Mouse (Mus musculus) neural tube, embryonic 13.5 days (tissue): ENCODE data around the gene Brox. TPM values are rescaled to one million over a fixed set of nuclear protein-coding genes. Genes with fewer than 3 reads are reported as not detected.
A peak's percentile ranks its signal among the peaks of the same experiment; 100 is the strongest.

Experiments used
- ATAC-seq: fragments of 200-750 bp; cut with Nextera tagmentation; 2 replicates; pipeline ENCODE4 v1.8.0; 2017; ENCODE audit warnings: low read depth, mild to moderate bottlenecking, moderate TSS enrichment, moderate library complexity
- H3K27ac ChIP-seq: fragments of 300-500 bp; sonication (generic); replicated peaks from 2 replicates; pipeline ENCODE4 v1.5.1; 2015; ENCODE audit warnings: moderate library complexity, mild to moderate bottlenecking, inconsistent platforms
- H3K27me3 ChIP-seq: fragments of 300-500 bp; sonication (generic); 2 replicates; pipeline ENCODE4 v1.6.1; 2015; ENCODE audit warnings: mild to moderate bottlenecking, inconsistent platforms
- H3K36me3 ChIP-seq: fragments of 300-500 bp; sonication (generic); 2 replicates; pipeline ENCODE4 v1.6.1; 2015; ENCODE audit warnings: mild to moderate bottlenecking, inconsistent platforms
- H3K4me1 ChIP-seq: fragments of 300-500 bp; sonication (generic); replicated peaks from 2 replicates; pipeline ENCODE4 v1.6.1; 2015; ENCODE audit warnings: inconsistent platforms
- H3K4me2 ChIP-seq: fragments of 300-500 bp; sonication (generic); 2 replicates; pipeline ENCODE4 v1.6.1; 2015; ENCODE audit warnings: inconsistent platforms, mild to moderate bottlenecking, moderate library complexity
- H3K4me3 ChIP-seq: fragments of 300-500 bp; sonication (generic); 2 replicates; pipeline ENCODE4 v1.5.1; 2015; ENCODE audit warnings: mild to moderate bottlenecking, inconsistent platforms
- H3K9ac ChIP-seq: fragments of 300-500 bp; sonication (generic); 2 replicates; pipeline ENCODE4 v1.6.1; 2015; ENCODE audit warnings: moderate library complexity, mild to moderate bottlenecking, inconsistent platforms
- H3K9me3 ChIP-seq: fragments of 300-500 bp; sonication (generic); 2 replicates; pipeline ENCODE4 v1.6.1; 2016; ENCODE audit warnings: inconsistent platforms
- WGBS: fragments of 180-500 bp; shearing (Covaris S2); methylation state at CpG from one replicate; pipeline ENCODE4 v1.1.7; 2015; 5-methylcytosine and 5-hydroxymethylcytosine counted together
- polyA plus RNA-seq: library from polyadenylated mRNA; unstranded; fragments of >200 nt; fragmentation: Nextera tagmentation; extraction: Ambion mirVana; gene quantifications from 2 replicates; pipeline ENCODE4 v1.2.1, GENCODE M21; 2015

Brox gene
- polyA plus RNA-seq, 1 experiment from 2014 or later, result 100 TPM

DNA sequence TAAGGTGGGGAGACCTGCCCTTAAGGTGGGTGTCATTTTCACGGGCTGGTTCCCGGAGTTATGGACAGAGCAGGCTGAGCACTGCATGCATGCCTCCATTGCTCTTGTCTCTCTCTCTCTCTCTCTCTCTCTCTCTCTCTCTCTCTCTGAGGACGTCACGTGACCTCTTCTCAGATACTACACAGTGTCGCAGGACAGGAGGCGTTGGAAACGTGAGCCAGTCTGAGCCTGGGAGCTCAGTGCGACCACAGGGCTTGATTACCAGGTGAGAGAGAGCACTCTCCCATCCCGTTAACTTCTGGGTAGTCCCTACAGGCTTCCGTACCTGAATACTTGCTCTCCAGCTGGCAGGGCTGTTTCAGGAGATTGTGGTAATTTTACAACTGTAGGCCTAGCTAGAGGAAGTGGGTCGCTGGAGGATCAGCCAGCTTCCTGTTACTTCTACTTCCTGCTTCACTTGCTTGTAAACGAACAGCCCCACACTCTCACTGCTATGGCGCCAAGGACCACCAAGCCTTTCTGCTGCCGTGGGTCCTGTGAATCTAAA, 31.1 kb downstream of the Brox start:
- 75% methylated on average over 14 of the region's 14 CpGs for WGBS
- Histone ChIP-seq H3K4me3 (no peak overlapping the region), H3K27me3 (no peaks in the 10 kb centered on the region)

DNA sequence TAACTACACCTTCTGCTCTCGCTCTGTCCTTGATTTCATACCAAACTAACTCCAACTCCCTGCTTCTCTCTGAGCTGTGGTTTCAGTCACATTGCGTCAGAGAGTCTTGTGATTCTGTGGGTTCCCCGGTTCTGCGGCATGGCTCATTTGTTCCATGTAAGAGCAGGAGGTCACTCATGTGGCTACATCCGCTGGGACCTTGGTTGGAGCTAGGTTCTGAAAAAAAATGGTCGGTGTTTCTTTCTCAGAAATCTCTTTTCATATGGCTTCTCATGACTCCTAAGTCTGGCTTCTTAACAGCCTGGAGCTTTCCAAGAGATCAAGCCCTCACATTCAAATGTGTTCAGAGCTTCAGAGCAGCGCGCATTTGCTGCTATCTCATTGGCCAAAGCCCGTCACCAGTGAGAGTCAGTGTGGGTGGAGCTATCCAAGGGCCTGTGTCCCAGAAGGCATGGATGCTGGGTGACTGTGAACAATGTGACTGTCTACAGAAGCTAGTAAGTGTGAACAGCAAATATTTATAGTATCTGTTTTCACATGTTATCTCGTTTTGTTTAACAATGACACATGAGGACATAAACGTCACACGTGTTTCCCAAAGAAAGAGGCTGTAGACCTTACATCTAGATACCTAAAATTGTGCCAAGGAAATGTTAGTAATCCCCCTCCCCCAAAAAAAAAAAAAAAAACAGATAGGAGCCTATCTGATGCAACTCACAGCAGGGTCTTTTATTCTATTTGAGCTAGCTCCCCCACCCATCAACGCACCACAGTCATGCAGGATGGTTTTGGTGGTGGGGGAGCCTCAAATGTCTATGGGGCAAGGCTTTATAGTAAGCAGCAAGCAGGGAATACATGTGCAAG, 32.7 kb downstream of the Brox start:
- Histone ChIP-seq H3K9ac (no peak overlapping the region), H3K4me3 (no peak overlapping the region), H3K36me3 (no peaks in the 10 kb centered on the region), H3K9me3 (no peaks in the 10 kb centered on the region), H3K27ac (no peak overlapping the region), H3K4me1 (no peaks in the 10 kb centered on the region), H3K4me2 (no peak overlapping the region), H3K27me3 (no peaks in the 10 kb centered on the region)
- ATAC-seq, result no peak
- WGBS, result 82% methylated on average over 13 of the region's 13 CpGs

More for the DNA sequence above, 31.1 kb downstream of the Brox start:
- no peak for ATAC-seq
- no peak overlapping the region for H3K27ac ChIP-seq
- no peaks in the 10 kb centered on the region for H3K4me1 ChIP-seq
- H3K9ac ChIP-seq, result no peak overlapping the region
- no peak overlapping the region for H3K4me2 ChIP-seq
- H3K9me3 ChIP-seq, result no peaks in the 10 kb centered on the region
- no peaks in the 10 kb centered on the region for H3K36me3 ChIP-seq

DNA sequence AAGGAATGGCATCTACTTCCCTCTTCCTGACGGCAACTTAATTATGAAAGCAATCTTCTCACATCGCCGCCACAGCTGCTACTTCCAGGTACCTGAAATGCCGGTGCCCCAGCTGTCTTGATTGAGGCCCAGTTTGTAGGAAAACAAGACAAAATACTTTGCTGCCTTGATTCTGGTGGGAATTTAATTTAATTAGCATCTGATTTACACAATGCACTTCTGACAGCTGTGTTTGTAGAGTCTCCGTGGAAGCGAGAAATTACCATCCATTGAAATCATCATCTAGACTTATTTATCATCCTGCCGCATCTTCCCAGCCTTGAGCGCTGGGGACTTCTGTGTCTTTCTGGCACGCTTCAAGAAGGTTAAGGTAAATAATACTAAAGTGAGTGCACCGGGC, 44.5 kb downstream of the Brox start:
- 33% methylated on average over 10 of the region's 10 CpGs for WGBS
- Histone ChIP-seq H3K36me3 (no peaks in the 10 kb centered on the region), H3K9ac (0 out of 2 replicates have a peak overlapping the region, but pooled peaks have one; percentile 8), H3K27ac (0 out of 2 replicates have a peak overlapping the region, but pooled peaks have one; percentile 46), H3K4me3 (no peak overlapping the region), H3K27me3 (no peaks in the 10 kb centered on the region), H3K4me1 (peaks cover 16% of the 10 kb centered on the region), H3K9me3 (no peaks in the 10 kb centered on the region), H3K4me2 (no peak overlapping the region)
- ATAC-seq, result no peak

DNA sequence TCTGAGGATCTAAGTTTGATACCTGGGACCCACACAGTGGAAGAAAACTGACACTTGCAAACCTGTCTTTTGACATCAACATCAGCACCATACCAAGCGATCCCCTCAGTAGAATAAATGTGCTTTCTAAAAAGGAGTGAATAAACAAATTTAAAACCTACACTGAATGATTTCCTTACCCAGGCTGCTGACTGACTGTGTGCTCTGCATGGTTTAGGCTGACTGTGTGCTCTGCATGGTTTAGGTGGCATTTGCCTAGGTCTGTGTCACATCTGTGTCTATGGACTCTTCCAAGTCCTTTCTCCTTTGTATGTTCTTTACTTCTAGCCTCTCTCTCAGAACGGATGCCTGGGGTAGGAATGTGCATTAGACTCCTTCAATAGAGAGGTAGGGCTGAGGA, 45.3 kb downstream of the Brox start:
- ATAC-seq, result no peak
- H3K9ac ChIP-seq, result no peak overlapping the region
- 89% methylated on average over 2 of the region's 2 CpGs for WGBS
- H3K27ac ChIP-seq, result no peak overlapping the region
- H3K36me3 ChIP-seq, result no peaks in the 10 kb centered on the region
- H3K27me3 ChIP-seq, result no peaks in the 10 kb centered on the region
- peaks cover 16% of the 10 kb centered on the region for H3K4me1 ChIP-seq
- H3K4me2 ChIP-seq, result no peak overlapping the region
- no peak overlapping the region for H3K4me3 ChIP-seq
- no peaks in the 10 kb centered on the region for H3K9me3 ChIP-seq

DNA sequence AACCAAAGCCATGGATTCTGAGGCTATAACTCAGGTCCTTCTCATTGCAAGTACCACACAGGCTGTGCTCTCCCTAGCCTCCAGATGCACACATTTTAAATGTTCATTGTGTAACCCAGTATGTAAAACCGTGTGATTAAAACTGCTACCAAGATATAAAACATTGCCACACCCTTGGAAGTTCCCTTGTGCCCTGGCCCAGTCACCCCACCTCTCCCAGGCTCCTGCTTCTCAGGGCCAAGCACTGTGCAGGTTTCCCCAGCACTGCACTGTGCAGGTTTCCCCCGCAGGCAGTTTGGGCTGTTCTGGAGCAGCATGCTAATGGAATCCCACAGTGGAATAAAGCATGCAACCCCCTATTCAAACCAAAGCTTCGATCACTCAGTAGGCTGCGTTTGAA, 46.5 kb downstream of the Brox start:
- Histone ChIP-seq H3K9me3 (no peaks in the 10 kb centered on the region), H3K9ac (no peak overlapping the region), H3K27ac (no peak overlapping the region), H3K4me1 (peaks cover 16% of the 10 kb centered on the region), H3K27me3 (no peaks in the 10 kb centered on the region), H3K36me3 (no peaks in the 10 kb centered on the region), H3K4me3 (no peak overlapping the region), H3K4me2 (no peak overlapping the region)
- ATAC-seq, result no peak
- WGBS, result 62% methylated on average over 4 of the region's 4 CpGs

DNA sequence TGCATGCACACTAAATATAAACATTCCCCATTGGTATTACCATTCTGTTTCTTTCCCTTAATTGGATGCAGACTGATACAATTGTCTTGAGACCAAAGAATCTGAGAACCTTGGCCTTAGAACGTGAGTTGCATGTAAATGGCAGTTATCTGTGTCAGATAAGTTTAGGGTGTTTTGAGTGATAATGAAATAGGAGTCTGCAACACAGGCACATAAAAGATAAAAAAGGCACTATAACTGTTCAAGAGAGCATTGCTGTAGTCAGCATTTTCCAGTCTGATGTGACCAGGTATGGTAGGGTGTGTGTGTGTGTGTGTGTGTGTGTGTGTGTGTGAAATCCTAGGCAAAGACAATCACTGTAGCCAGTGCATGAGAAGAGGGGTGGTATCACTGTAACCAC, 48.9 kb downstream of the Brox start:
- WGBS, result 51% methylated on average over 1 of the region's 1 CpGs
- Histone ChIP-seq H3K27me3 (no peaks in the 10 kb centered on the region), H3K9me3 (peaks cover 5% of the 10 kb centered on the region; the same call in 1 of the 2 replicates), H3K4me2 (no peak overlapping the region), H3K4me1 (peaks cover 15% of the 10 kb centered on the region), H3K36me3 (no peaks in the 10 kb centered on the region), H3K9ac (no peak overlapping the region), H3K27ac (no peak overlapping the region), H3K4me3 (no peak overlapping the region)
- ATAC-seq, result no peak

DNA sequence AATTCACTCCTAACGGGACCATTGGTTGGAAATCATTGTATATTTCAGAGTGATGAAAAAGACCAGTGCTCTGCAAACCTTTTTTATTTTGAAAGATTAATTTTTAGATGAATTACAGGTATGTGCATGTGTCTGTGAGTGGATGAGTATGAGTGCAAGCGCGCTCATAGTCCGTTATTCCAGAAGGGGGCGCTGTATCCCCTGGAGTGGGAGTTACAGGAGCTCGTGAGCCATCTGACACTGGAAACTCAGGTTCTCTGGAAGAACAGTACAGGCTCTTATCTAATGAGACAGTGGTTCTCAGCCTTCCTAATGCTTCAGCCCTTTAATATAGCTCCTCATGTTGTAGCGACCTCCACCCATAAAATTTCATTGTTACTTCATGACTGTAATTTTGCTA, 53.8 kb downstream of the Brox start:
- Histone ChIP-seq H3K9ac (no peak overlapping the region), H3K36me3 (no peaks in the 10 kb centered on the region), H3K4me2 (no peak overlapping the region), H3K27ac (no peak overlapping the region), H3K4me3 (no peak overlapping the region), H3K4me1 (no peaks in the 10 kb centered on the region; the same call in 1 of the 2 replicates), H3K27me3 (no peaks in the 10 kb centered on the region), H3K9me3 (peaks cover 5% of the 10 kb centered on the region; the same call in 1 of the 2 replicates)
- ATAC-seq, result no peak
- WGBS, result 72% methylated on average over 7 of the region's 7 CpGs

DNA sequence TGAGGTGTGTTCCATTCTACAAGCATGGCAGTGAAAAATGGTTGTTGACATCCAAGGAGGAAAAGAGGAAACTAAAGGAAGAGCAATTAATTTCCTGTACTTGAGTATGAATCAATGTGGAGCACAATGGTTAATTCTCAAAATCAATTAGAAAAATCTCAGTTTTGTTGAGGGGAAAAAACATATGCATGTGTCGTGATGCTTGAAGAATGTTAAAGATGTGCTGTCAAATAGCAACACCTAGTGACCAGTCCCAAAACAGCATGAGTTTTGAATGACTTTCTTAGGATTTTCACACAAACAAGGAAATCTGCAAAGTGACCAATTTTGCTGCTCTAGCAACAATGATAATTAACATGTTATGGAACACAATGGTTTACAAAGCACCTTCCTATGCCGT, 59.2 kb downstream of the Brox start:
- H3K9me3 ChIP-seq, result no peaks in the 10 kb centered on the region
- no peak overlapping the region for H3K9ac ChIP-seq
- no peak overlapping the region for H3K27ac ChIP-seq
- ATAC-seq, result no peak
- no peaks in the 10 kb centered on the region for H3K27me3 ChIP-seq
- 29% methylated on average over 2 of the region's 2 CpGs for WGBS
- no peaks in the 10 kb centered on the region; the same call in 1 of the 2 replicates for H3K4me1 ChIP-seq
- H3K36me3 ChIP-seq, result no peaks in the 10 kb centered on the region
- H3K4me2 ChIP-seq, result no peak overlapping the region
- H3K4me3 ChIP-seq, result no peak overlapping the region

DNA sequence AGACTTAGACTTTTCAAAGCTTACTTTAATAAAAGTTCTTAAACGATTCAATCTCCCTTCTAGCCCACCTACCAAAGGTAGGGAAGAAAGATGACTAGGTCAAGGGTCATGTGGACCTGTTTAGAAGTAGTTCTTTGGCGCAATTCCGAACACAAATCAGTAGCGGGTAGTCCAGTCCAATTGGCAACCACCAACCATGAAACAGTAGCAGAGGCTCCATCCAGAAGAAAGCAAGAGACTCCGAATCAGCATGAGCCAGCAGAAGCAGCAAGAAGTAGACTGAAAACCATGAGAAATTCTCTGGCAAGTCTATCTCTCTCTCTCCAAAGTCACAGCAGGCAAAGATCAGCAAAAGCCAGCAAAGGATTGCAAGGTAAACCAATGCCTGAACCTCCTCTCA, 60.6 kb downstream of the Brox start:
- Histone ChIP-seq H3K36me3 (no peaks in the 10 kb centered on the region), H3K4me2 (no peak overlapping the region), H3K9me3 (no peaks in the 10 kb centered on the region), H3K9ac (no peak overlapping the region), H3K4me3 (no peak overlapping the region), H3K4me1 (no peaks in the 10 kb centered on the region; the same call in 1 of the 2 replicates), H3K27ac (no peak overlapping the region), H3K27me3 (no peaks in the 10 kb centered on the region)
- 94% methylated on average over 5 of the region's 5 CpGs for WGBS
- ATAC-seq, result no peak

DNA sequence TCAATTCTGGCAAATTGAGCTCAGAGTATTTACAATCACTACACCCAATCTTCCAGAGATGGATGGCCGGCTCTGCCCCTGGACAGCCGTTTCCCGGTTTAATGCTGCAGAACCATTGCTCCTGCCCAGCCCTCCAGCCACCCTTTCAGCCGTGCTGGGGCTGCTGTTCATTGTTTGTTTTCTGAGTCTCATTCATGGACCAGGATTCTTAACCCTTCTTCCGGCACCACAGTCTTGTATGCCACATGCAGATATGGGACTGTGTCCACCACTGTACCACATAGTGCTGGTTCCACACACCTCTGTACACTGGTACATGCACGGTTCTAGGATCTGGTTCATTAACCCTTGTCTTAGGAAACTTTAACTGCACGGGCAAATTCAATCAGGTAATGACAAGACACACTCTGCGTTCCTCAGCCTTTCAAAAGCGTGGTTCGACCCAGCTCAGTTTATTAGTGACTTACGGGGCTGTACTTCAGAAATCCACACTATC, 63.3 kb downstream of the Brox start:
- Histone ChIP-seq H3K27ac (peak overlapping the region; percentile 25; the same call in 1 of the 2 replicates), H3K36me3 (no peaks in the 10 kb centered on the region), H3K9ac (no peak overlapping the region), H3K4me3 (no peak overlapping the region), H3K27me3 (no peaks in the 10 kb centered on the region), H3K9me3 (no peaks in the 10 kb centered on the region), H3K4me2 (no peak overlapping the region), H3K4me1 (peaks cover 5% of the 10 kb centered on the region)
- no peak for ATAC-seq
- 62% methylated on average over 11 of the region's 11 CpGs for WGBS

DNA sequence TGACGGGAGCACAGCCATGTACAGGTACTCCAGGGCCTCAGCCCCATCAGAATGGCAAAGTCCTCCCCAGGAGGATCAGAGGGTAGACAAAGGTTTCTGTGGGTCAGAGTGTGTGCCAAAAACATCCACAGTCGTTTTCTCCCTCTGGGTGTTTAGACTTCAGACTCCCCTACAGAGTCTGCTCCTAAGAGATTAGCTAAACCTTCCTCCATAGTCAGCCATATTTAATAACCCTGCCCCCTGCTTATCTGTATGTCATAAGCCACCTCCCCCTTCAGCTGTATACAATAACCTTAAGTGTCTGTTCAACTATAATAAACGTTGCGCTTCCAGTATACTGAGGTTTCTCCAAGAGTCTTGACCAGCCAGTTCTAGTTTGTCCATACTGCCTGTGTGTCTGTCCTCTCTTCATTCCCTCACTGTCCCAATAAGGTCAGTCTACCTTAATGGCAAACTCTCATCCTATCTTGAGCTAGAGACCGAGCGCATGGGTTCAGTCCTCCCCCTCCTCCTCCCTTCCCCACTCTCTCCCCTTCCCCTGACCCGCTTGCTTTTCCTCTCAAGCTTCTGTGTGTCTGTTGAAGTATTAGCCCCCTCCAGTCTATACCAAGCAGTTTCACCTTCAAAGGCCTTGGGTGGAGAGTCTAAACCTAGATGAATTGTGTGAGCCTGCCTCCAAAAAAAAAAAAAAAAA, 63.9 kb downstream of the Brox start:
- WGBS, result 83% methylated on average over 7 of the region's 7 CpGs
- Histone ChIP-seq H3K4me2 (no peak overlapping the region), H3K27ac (no peak overlapping the region), H3K4me1 (peaks cover 10% of the 10 kb centered on the region), H3K9me3 (no peaks in the 10 kb centered on the region), H3K27me3 (no peaks in the 10 kb centered on the region), H3K4me3 (no peak overlapping the region), H3K9ac (no peak overlapping the region), H3K36me3 (no peaks in the 10 kb centered on the region)
- ATAC-seq, result no peak

DNA sequence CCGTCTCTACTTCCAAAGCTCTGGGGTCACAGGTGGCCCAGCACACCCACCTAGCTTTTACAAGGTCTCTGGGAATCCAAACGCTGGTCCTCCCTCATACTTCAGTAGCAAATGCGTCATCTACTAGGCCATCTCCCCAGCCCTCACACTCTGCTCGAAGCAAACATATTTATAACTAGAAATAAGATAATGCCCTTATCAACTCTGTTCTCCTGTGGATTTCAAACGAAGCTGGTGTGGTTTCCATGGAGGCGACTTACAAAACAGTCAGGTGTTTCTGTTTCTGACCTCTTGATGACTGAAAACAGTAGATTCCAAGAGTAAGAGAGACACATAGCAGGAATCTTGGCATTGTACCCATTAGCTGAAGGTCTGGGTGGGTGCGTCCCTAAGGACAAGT, 69.6 kb downstream of the Brox start:
- 89% methylated on average over 7 of the region's 7 CpGs for WGBS
- ATAC-seq, result no peak
- no peak overlapping the region for H3K9ac ChIP-seq
- H3K27me3 ChIP-seq, result no peaks in the 10 kb centered on the region
- no peaks in the 10 kb centered on the region for H3K9me3 ChIP-seq
- H3K4me2 ChIP-seq, result no peak overlapping the region
- no peak overlapping the region for H3K4me3 ChIP-seq
- no peak overlapping the region for H3K27ac ChIP-seq
- H3K4me1 ChIP-seq, result peaks cover 10% of the 10 kb centered on the region
- no peaks in the 10 kb centered on the region for H3K36me3 ChIP-seq
